Mouse (Mus musculus): ENCODE measurements at regions not wholly inside any gene's neighbourhood (a gene's known extent, or its start where the extent isn't known, plus 50 kb on each side); places are given as distances from the start of the nearest gene placed in this dataset.
A peak's percentile ranks its signal among the peaks of the same experiment; 100 is the strongest.

DNA sequence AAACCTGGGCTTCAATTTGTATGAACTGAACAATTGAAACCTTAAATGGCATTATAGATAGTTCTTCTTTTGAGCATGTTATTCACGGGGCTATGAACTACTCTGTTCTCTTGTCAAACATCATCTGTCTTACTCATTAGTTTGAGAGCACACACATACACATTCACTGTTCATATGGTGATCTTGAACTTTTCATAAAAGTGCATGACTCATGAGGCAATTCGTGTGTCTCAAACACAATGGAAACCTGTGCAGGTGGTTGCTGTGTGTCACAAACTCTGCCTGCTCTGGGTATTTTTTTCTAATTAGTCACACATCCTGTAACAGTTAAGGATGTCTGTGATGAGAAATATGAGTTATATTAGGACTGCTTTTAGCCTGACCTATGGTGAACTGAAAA lies 79.8 kb upstream of the Itprid2 start:
- H3K27me3 ChIP-seq (replicated peaks; ENCODE audit: insufficient read depth, low read length), result no peaks in the 10 kb centered on the region
- no peak for DNase-seq (ENCODE audit: low spot score)
- no peaks in the 10 kb centered on the region for H3K9me3 ChIP-seq (ENCODE audit: low read length)
- H3K36me3 ChIP-seq (ENCODE audit: insufficient read depth, low read length), result no peaks in the 10 kb centered on the region
- TF ChIP-seq CTCF (IDR thresholded peaks at IDR 0.05) (no peak), EP300 (IDR thresholded peaks at IDR 0.05) (no peak)
- 52% methylated on average over 2 of the region's 2 CpGs for WGBS
- H3K9ac ChIP-seq (replicated peaks; ENCODE audit: low read depth), result no peak overlapping the region
- no peak for ATAC-seq
- no peaks in the 10 kb centered on the region for H3K4me1 ChIP-seq (ENCODE audit: insufficient read depth, low read depth, low read length)
- H3K4me2 ChIP-seq (replicated peaks; ENCODE audit: low read depth, low read length), result no peak overlapping the region
- no peak overlapping the region for H3K4me3 ChIP-seq (ENCODE audit: low read depth, low read length)
- no peak overlapping the region for H3K27ac ChIP-seq (ENCODE audit: low read length)

GRCm38 (mm10) chr2:79557361-79557760 lies 77.8 kb upstream of the Itprid2 start:
- Histone ChIP-seq H3K27ac (ENCODE audit: low read length) (no peak overlapping the region), H3K9me3 (ENCODE audit: low read length) (no peaks in the 10 kb centered on the region), H3K4me3 (ENCODE audit: low read depth, low read length) (no peak overlapping the region), H3K4me2 (replicated peaks; ENCODE audit: low read depth, low read length) (no peak overlapping the region), H3K4me1 (ENCODE audit: insufficient read depth, low read depth, low read length) (no peaks in the 10 kb centered on the region), H3K9ac (replicated peaks; ENCODE audit: low read depth) (no peak overlapping the region), H3K27me3 (replicated peaks; ENCODE audit: insufficient read depth, low read length) (no peaks in the 10 kb centered on the region), H3K36me3 (ENCODE audit: insufficient read depth, low read length) (no peaks in the 10 kb centered on the region)
- TF ChIP-seq CTCF (IDR thresholded peaks at IDR 0.05) (no peak), EP300 (IDR thresholded peaks at IDR 0.05) (no peak)
- no peak for ATAC-seq
- no peak for DNase-seq (ENCODE audit: low spot score)
- 87% methylated on average over 3 of the region's 3 CpGs for WGBS

- 36% methylated on average over 3 of the region's 3 CpGs for WGBS
- Histone ChIP-seq H3K4me2 (replicated peaks; ENCODE audit: low read depth, low read length) (no peak overlapping the region), H3K9me3 (ENCODE audit: low read length) (no peaks in the 10 kb centered on the region), H3K4me3 (ENCODE audit: low read depth, low read length) (no peak overlapping the region), H3K4me1 (ENCODE audit: insufficient read depth, low read depth, low read length) (no peaks in the 10 kb centered on the region), H3K36me3 (ENCODE audit: insufficient read depth, low read length) (no peaks in the 10 kb centered on the region), H3K27me3 (replicated peaks; ENCODE audit: insufficient read depth, low read length) (no peaks in the 10 kb centered on the region), H3K27ac (ENCODE audit: low read length) (no peak overlapping the region), H3K9ac (replicated peaks; ENCODE audit: low read depth) (no peak overlapping the region)
- ATAC-seq (no peak), DNase-seq (ENCODE audit: low spot score) (peak; percentile 30)
- no peak for TF ChIP-seq CTCF (IDR thresholded peaks at IDR 0.05)
- TF ChIP-seq EP300 (IDR thresholded peaks at IDR 0.05), result no peak
These were observed 68.7 kb upstream of the Itprid2 start for GRCm38 (mm10) chr2:79566280-79566933.

DNA sequence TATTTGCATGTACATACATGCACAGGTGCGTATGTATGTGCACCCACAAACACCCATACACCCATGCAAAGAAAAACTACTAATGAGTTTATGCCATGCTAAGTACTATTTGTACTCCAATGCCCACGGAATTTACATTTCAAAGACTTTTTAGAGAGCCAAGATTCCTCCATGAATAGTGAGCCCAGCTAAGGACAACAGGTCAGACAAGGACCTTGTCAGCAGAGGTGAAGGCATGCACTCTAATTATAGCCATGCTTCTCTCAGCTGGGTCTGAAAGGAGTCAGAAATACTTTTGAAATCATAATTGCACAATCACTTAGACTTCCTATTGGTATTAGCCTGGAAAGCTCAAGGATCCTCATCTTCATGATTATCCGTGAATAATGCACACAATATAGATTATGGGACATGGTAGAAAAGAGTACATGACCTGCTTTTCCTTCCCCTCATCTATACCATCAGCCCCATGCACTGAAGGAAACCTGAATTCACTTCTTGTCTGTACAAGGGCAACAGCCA lies 67.7 kb upstream of the Itprid2 start:
- Histone ChIP-seq H3K4me3 (ENCODE audit: low read depth, low read length) (no peak overlapping the region), H3K4me1 (ENCODE audit: insufficient read depth, low read depth, low read length) (no peaks in the 10 kb centered on the region), H3K27me3 (replicated peaks; ENCODE audit: insufficient read depth, low read length) (no peaks in the 10 kb centered on the region), H3K9ac (replicated peaks; ENCODE audit: low read depth) (no peak overlapping the region), H3K4me2 (replicated peaks; ENCODE audit: low read depth, low read length) (no peak overlapping the region), H3K9me3 (ENCODE audit: low read length) (no peaks in the 10 kb centered on the region), H3K27ac (ENCODE audit: low read length) (no peak overlapping the region), H3K36me3 (ENCODE audit: insufficient read depth, low read length) (no peaks in the 10 kb centered on the region)
- no peak for DNase-seq (ENCODE audit: low spot score)
- 74% methylated on average over 3 of the region's 3 CpGs for WGBS
- no peak for TF ChIP-seq CTCF (IDR thresholded peaks at IDR 0.05)
- TF ChIP-seq EP300 (IDR thresholded peaks at IDR 0.05), result no peak
- no peak for ATAC-seq

- H3K36me3 ChIP-seq (ENCODE audit: insufficient read depth, low read length), result no peaks in the 10 kb centered on the region
- no peak overlapping the region for H3K4me3 ChIP-seq (ENCODE audit: low read depth, low read length)
- no peaks in the 10 kb centered on the region for H3K27me3 ChIP-seq (replicated peaks; ENCODE audit: insufficient read depth, low read length)
- TF ChIP-seq EP300 (IDR thresholded peaks at IDR 0.05), result no peak
- no peak for TF ChIP-seq CTCF (IDR thresholded peaks at IDR 0.05)
- H3K27ac ChIP-seq (ENCODE audit: low read length), result no peak overlapping the region
- H3K4me2 ChIP-seq (replicated peaks; ENCODE audit: low read depth, low read length), result no peak overlapping the region
- H3K9ac ChIP-seq (replicated peaks; ENCODE audit: low read depth), result no peak overlapping the region
- H3K9me3 ChIP-seq (ENCODE audit: low read length), result no peaks in the 10 kb centered on the region
- H3K4me1 ChIP-seq (ENCODE audit: insufficient read depth, low read depth, low read length), result no peaks in the 10 kb centered on the region
- no peak for ATAC-seq
- DNase-seq (ENCODE audit: low spot score), result no peak
- 87% methylated on average over 1 of the region's 1 CpGs for WGBS
These were observed 65.5 kb upstream of the Itprid2 start for GRCm38 (mm10) chr2:79569663-79570062.

- TF ChIP-seq CTCF (IDR thresholded peaks at IDR 0.05) (no peak), EP300 (IDR thresholded peaks at IDR 0.05) (no peak)
- 75% methylated on average over 5 of the region's 5 CpGs for WGBS
- Histone ChIP-seq H3K27me3 (replicated peaks; ENCODE audit: insufficient read depth, low read length) (no peaks in the 10 kb centered on the region), H3K27ac (ENCODE audit: low read length) (no peak overlapping the region), H3K4me2 (replicated peaks; ENCODE audit: low read depth, low read length) (no peak overlapping the region), H3K9ac (replicated peaks; ENCODE audit: low read depth) (no peak overlapping the region), H3K36me3 (ENCODE audit: insufficient read depth, low read length) (no peaks in the 10 kb centered on the region), H3K4me3 (ENCODE audit: low read depth, low read length) (no peak overlapping the region), H3K4me1 (ENCODE audit: insufficient read depth, low read depth, low read length) (no peaks in the 10 kb centered on the region), H3K9me3 (ENCODE audit: low read length) (no peaks in the 10 kb centered on the region)
- DNase-seq (ENCODE audit: low spot score) (no peak), ATAC-seq (no peak)
These were observed 63.2 kb upstream of the Itprid2 start for GRCm38 (mm10) chr2:79571910-79572309.

All from lung, postnatal 0 days (tissue).